Mouse (Mus musculus): ENCODE data around the gene Fam193b.
"Not testable (repeated sequence)": the region's sequence is repeated elsewhere in the genome, so short reads cannot be mapped to it uniquely, and the experiment has no call there.

The Fam193b gene

DNA sequence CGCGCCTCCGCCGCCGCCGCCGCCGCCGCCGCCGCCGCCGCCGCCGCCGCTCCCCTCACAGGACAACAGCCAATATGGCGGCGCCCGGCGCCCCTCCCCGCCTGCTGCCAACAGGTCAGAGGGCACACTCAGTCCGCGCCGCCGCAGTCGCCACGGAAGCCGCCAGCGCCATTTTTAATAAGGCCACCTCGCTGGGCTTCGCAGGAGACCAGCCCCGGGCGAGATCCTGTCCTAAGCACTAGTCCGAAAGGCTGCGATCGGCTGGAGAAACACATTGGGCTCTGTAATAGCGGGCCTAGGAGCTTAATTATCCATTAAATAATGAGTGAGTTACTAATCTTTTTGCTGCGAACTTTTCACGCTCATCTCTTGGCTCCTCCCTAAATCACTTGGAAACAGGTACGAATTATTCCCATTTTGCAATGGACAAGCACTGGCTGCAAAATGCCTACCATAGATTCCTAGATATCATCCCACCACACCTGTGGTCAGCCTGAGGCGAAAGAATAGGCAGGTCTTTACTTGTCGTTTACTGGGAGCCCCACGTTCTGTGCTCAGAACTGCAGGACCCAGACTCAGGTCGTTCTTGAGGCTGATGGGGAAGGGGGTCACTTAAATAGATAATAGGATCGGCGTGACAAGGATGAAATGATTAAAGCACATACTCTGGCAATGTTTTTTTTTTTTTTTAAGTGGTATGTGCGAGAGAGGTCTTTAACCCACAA is at the start of gene Fam193b:
Gene Fam193b (minus strand): TSS at position 94 of the 725 bp plus-strand sequence.
- peak; percentile 81 for DNase-seq (ENCODE audit: low read depth)

- DNase-seq (ENCODE audit: low read depth) = no peak
Observed at GRCm38 (mm10) chr13:55620275-55620674, 49.4 kb upstream of the Fam193b start.

GRCm38 (mm10) chr13:55619328-55619727 is 48.4 kb upstream of the Fam193b start:
- no peak for DNase-seq (ENCODE audit: low read depth)

GRCm38 (mm10) chr13:55613471-55613870 is 42.6 kb upstream of the Fam193b start:
- DNase-seq (ENCODE audit: low read depth) = no peak

- no peak for DNase-seq (ENCODE audit: low read depth)
Observed at GRCm38 (mm10) chr13:55611996-55612395, 41.1 kb upstream of the Fam193b start.

GRCm38 (mm10) chr13:55607624-55608006 is 36.7 kb upstream of the Fam193b start:
- DNase-seq (ENCODE audit: low read depth) = no peak

- no peak for DNase-seq (ENCODE audit: low read depth)
Observed at GRCm38 (mm10) chr13:55606899-55607623, 36.1 kb upstream of the Fam193b start.

DNA sequence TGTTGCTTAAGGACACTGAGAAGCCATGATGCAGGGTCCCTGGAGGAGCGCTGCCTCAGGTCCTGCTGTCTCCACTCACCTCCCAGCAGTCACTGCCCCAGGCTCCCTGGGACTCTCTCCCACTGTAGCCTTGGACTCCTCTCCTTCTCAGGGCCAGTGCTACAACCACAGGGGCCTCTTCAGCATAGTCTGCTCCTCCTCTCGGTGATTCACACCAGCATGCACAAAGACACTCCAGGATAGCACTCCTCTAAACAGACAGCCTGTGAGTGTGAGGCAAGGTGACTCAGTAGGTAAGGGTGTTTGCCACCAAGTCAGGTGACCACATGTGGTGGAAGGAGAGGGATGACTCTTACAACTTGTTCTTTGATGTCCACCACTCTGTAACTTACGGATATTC is 33.7 kb upstream of the Fam193b start:
- DNase-seq (ENCODE audit: low read depth) = no peak

- no peak for DNase-seq (ENCODE audit: low read depth)
Observed at GRCm38 (mm10) chr13:55601611-55602010, 30.7 kb upstream of the Fam193b start.

GRCm38 (mm10) chr13:55600657-55601056 is 29.7 kb upstream of the Fam193b start:
- no peak for DNase-seq (ENCODE audit: low read depth)

DNA sequence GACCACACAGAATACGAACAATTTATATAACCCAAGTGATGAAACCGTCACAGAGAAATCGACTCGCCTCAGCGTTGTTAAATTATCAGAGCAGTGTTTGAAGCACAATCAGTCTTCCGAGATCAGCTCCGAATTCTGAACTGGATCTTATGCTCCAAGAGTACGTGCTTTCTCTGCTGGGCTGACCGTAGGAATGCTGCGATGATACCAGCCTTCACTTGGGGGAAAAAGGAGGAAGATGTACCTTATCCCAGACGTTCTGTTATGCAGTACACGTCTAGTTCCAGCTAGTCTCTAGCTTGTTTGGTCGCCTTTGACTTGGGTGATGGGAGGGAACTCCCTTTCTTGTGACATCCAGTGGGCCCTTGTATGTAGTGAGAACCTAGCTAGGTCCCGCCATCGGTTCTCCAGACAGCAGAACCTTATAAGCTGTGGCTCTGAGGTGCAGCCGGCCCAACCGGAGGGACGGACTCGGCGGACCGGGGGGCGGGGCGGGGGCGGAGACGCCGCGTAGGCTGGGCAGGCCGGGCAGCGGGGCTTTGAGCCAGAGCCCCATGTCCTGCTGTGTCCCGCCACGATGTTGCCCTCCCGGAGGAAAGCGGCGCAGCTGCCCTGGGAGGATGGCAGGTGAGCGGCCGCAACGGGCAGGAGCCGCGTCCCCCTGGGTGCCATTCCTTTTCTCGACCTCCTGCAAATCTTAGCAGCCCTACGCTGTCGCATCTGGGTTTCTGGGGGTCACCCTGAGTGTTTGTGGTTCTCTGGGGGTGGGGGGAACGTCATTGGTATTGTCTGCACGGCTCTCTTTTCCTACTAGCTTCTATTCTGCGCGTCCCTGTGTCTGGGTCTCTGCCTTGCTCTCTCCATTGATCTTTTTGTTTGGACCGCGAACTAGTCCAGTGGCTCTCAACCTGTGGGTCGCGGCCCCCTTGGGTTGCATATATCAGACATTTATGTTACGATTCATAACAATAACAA is 28.9 kb upstream of the Fam193b start, which contains the start of gene B4galt7:
Gene B4galt7 (plus strand): TSS at position 331 of the 975 bp plus-strand sequence.
- DNase-seq (ENCODE audit: low read depth) = no peak

GRCm38 (mm10) chr13:55596802-55597201 is 25.9 kb upstream of the Fam193b start:
- no peak for DNase-seq (ENCODE audit: low read depth)

DNA sequence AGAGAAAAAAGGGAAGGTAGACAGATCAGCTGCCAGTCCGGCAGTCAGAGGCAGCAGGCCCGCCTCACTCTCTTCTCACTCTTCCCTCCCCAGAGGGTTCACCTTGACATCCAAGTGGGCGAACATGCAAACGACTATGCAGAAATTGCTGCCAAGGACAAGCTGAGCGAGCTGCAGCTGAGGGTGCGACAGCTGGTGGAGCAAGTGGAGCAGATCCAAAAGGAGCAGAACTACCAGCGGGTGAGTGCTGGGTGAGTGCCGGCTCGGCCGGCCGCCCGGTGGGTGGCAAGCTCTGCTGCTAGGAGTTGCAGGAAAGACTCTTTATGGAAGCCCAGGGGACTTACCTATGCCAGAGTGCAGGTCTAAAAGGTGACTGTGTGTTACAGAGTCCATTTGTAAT is 24.5 kb upstream of the Fam193b start:
- no peak for DNase-seq (ENCODE audit: low read depth)

GRCm38 (mm10) chr13:55593254-55593747 is 22.4 kb upstream of the Fam193b start:
- no peak for DNase-seq (ENCODE audit: low read depth)

DNA sequence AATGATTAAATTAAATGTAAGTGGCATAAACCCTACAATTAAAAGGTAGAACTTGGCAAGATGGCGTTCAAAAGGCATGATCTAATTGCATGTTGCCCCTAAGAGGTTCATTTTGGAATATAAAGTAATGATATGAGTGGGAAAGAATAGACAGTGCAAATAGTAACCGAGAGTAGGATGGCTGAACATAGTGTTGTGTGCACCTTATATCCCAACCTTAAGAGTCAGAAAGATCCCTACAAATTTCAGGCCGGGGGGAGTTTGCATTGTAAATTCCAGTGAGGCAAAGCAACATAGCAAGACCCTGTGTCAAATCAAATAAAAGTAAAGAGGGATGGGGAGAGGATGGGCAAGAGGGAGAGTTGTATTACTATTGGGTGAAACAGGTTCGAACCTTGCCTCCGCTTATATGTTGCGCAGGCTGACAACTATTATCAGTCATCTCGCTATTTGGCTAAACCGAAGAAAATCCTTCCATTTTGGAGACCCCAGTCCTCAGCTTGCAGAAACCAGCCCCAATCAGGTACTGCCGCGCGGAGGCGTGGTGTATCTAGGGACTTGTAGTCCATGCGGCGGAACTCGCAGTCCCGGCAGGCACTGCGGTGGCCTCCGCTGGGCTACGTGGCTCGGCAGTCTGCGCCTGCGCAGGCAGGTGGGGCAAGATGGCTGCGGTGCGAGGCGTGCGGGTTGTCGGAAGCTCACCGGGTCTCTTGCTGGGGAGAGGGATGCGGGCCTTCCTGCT is 21.8 kb upstream of the Fam193b start:
- peak; percentile 87 for DNase-seq (ENCODE audit: low read depth)

- DNase-seq (ENCODE audit: low read depth) = no peak
Observed at GRCm38 (mm10) chr13:55591961-55592490, 21.1 kb upstream of the Fam193b start.

DNA sequence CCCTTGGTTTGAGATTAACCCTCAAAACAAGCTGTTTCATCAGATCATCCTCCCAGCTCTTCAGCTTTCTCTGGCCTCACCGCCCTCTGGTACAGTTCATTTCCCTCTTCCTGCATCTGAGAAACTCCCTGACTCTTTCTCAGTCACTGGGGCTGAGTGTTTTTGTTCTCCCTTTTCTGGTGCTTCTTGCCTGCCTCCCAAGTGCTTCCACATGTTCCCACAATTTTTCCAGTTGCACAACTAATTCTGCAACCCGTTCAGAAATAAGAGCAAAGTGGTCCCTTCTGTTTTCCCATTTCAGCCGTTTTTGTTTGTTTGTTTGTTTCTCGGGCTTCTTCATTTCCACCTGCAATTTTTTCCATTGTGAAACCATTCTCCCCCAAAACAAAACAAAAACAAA is 7.2 kb upstream of the Fam193b start:
- DNase-seq (ENCODE audit: low read depth) = no peak

DNA sequence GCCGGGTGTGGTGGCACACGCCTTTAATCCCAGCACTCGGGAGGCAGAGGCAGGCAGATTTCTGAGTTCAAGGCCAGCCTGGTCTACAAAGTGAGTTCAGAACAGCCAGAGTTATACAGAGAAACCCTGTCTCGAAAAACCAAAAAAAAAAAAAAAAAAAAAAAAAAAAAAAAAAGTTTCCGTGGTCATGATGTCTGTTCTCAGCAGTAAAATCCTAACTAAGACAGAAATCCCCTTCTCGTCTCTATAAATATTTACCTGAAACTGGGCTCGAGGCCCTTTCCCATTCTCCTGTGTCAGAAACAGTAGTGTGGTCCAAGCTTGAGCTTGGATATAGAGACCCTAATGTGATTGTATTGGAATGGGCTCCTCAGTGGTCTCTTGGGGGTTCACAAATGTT is 6.0 kb upstream of the Fam193b start:
- not testable (repeated sequence) for DNase-seq (ENCODE audit: low read depth)

- no peak for DNase-seq (ENCODE audit: low read depth)
Observed at GRCm38 (mm10) chr13:55575932-55576331, 5.0 kb upstream of the Fam193b start.

- no peak for DNase-seq (ENCODE audit: low read depth)
Observed at GRCm38 (mm10) chr13:55574321-55574720, 3.4 kb upstream of the Fam193b start.

DNA sequence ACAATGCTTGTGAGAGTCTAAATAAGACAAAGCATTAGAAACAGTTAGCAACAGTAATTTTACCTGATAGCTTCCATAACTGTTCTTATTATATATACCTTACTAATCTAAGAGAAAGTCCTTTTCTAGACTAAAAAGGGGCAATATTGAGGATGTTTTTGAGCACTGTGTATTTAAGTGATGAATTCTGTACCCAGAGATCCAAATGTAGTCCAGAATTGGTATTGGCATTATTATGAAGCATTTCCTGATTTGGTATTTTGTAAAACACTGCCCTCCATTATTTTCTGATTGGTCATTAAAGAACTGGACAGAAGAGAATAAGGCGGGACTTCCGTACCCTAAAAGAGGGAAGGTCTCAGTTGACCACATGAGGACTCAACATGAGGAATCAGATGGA is 2.5 kb upstream of the Fam193b start, which contains the start of gene Tmed9:
Gene Tmed9 (plus strand): TSS at position 301 of the 400 bp plus-strand sequence.
- no peak for DNase-seq (ENCODE audit: low read depth)

All from fibroblast of lung, adult 2 months (primary cell).